Mouse (Mus musculus) adrenal gland, adult 18-20 months (tissue): Measurements from ENCODE around the gene Tmem200b. TPM values are rescaled to one million over a fixed set of nuclear protein-coding genes. Genes with fewer than 3 reads are reported as not detected.

Source experiments
- DNase-seq, 2 experiments: peaks; one replicate each; pipeline ENCODE4 v3.0.0; 2021 to 2022; ENCODE audit warnings: low spot score in 2 of 2
- total RNA-seq, 2 experiments: library from RNA; stranded (reverse); gene quantifications; 1 replicate in 1 of 2; 2 replicates in 1 of 2; pipeline ENCODE4 v1.2.3; 2021

The Tmem200b gene
- total RNA-seq, 2 experiments from 2014 or later: 6.2 to 11.5 TPM

DNA sequence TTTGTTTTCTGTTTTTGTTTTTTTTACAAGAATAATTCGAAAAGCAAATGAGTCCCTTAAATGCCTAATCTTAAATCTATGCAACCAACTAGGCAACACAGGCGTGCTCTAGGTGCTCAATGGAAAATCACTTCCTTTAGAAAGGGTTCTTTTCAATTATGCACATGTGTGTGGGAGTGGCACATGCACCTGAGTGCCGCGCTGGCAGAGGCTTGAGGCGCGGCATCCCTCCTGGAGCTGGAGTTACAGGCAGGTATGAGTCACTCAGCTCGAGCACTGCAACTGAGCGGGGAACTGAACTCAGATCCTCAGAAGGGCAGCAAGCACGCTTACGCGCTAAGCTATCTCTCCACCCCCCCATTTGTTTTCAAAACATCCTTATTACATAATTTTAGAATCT lies 26.3 kb downstream of the Tmem200b start:
- no peak for DNase-seq

DNA sequence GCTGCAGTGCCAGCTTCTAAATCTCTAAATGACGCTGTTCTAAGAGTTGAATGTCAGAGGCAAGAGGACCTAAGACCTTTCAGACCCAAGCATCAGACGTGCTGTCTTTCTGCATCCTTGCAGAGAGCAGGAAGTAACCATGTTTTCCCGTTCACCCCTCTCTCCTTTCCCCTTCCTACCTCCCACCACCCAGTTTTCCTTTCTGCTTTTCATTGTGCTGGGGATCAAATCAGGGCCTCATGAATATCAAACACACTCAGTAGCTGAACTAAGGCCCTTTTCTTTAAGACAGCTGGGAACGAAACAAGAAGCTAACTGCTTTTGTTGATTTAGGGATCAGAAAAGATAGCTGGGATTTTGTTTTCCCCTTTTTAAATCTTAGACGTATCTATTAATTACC lies 28.3 kb downstream of the Tmem200b start:
- DNase-seq: no peak

DNA sequence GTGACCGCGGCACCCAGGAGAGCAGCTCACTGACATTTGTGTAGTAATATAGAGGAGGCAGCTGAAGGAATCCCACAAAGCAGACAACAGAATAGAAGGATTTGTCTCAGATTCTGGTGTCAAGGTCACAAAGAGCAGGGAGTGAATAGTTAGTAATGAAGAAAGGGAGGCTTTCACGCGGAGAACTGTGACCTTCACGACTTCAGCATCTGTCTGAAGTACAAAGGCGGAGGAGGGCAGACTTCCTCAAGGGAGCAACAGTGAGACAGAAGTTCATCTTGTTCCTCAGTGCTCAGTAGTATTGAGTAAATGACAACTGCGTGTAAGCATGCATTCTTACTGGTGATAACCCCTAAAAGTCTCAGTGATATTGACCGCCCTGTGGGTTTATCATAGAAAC lies 29.1 kb downstream of the Tmem200b start:
- no peak for DNase-seq

DNA sequence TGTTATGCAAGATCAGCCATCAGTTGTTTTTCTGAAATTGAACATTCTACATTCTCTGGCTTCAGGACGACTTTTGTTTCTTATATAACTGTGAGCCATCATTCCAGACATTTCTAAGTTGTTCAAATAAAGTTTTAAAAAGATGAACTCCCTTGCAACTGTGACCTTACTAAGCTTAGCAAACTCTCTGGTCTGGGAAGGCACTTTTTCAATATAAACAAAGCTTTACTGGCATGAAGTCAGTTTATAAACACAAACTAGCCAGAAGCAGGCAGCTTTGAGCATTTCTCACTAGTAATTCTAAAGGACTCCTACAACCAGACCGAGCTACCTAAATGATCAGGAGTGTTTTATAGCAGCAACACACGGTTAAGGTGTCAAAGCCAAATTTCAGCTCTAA lies 35.6 kb downstream of the Tmem200b start:
- no peak for DNase-seq

DNA sequence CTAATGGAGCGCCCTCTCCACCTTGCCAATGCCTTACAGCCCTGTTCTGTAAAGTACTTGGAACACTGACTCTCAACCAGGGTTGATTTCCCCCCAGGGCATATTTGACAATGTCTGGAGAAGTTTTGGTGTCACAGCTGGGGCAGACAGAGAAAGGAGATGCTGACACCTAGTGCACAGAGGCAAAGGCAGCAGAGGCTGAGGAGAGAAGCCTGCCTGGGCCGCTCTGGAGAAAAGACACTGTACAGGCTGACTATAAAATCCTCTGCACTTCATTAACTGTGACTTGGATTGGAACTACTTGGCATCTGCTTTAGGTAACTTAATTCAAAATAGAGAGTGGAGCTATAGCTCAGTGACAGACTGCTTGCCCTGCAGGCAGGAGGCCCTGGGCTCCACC lies 47.3 kb downstream of the Tmem200b start:
- DNase-seq: no peak

DNA sequence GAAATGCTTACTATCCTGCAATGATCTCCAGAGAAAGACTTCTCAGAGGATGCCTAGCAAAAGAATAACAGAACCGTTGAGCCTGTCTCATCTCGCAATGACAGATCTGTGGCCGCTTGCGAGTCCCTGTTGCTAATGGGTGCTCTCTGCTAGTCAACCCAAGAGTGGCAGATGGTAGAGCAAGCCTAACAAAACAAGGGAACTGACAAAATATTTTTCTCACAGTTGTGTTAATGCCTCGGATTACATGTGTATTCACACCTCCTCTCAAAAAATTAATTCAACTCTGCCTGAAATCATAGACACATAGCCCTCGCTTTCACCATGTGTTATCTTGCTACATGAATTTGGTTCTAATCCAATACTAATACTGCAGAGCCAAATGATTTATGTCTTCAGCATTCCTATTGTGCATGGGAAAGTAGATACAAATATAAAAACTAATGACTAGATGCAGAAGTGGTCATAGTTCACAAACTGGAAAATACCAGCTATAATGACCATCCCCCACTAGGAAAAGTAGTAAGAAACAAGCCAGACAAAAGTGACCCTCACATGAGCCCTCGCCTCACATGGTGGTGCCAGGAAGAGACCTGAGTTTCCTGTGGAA lies 48.8 kb downstream of the Tmem200b start:
- DNase-seq: no peak

Other genes starting within 250 kb of the Tmem200b start
- gene Ptpru, start 83.5 kb upstream of the Tmem200b start, total RNA-seq: 10 to 100 TPM; 49.3 to 55.5 TPM
- 100 to 1,000 TPM in 1 of 2 experiments, 10 to 100 TPM in 1; 94.4 to 162 TPM for gene Mecr, start 78.3 kb upstream of the Tmem200b start, total RNA-seq
- gene Srsf4, start 48.2 kb upstream of the Tmem200b start, total RNA-seq: 10 to 100 TPM; 59.7 to 62.5 TPM
- under 1 TPM; 0.38 to 0.46 TPM for gene Gm10300, start 152.9 kb downstream of the Tmem200b start, total RNA-seq
- gene Epb41, start 153.6 kb downstream of the Tmem200b start, total RNA-seq: 10 to 100 TPM; 50.9 to 58.5 TPM
- under 1 TPM; 0.70 to 0.99 TPM for gene Oprd1, start 222.7 kb downstream of the Tmem200b start, total RNA-seq